Mouse (Mus musculus) cerebellum, adult 2 months (tissue): ENCODE measurements around the gene 3110040M04Rik.
"Not testable (repeated sequence)": the region's sequence is repeated elsewhere in the genome, so short reads cannot be mapped to it uniquely, and the experiment has no call there.

Experiments
- CTCF ChIP-seq: fragments of 200-500 bp; IDR thresholded peaks from 2 replicates; pipeline ENCODE4 v1.5.1; 2011; ENCODE audit warnings: low read depth, mild to moderate bottlenecking, control low read depth, low read length, moderate library complexity, borderline replicate concordance; ENCODE audit not compliant: insufficient read depth
- POLR2A ChIP-seq: fragments of 200-500 bp; IDR thresholded peaks from 2 replicates; pipeline ENCODE4 v1.6.1; 2011; ENCODE audit warnings: low read length, control low read depth, borderline replicate concordance; ENCODE audit not compliant: insufficient read depth

DNA sequence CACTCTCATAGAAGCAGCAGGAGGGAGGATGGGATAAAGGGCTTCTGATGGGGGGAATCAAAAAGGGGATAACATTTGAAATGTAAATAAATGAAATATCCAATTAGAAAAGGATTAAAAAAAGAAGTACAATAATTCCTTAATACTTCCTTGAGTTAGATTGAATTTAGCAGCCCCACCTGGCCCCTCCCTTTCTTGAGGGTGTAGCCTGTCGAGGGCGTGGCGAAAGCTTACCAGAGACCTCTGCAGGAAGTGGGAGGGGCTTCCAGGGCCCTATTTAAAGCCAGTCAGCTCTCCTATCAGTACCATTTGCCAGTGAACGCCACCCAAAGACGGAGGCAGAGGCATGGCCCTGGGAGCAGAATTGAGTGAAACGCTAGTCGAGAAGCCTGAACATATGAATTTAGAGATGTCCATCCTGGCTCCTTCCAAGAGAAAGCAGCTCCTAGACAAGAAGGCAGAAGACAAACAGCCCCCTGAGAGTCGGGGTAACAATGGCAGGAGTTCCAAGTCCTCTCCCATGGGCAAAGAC is 6.0 kb downstream of the 3110040M04Rik start, which contains the start of gene Gm47996:
- TF ChIP-seq POLR2A, CTCF: not testable (repeated sequence)
